Mouse (Mus musculus) kidney, adult 18-20 months (tissue): ENCODE data around the gene Taf1d.
"Not testable (repeated sequence)": the region's sequence is repeated elsewhere in the genome, so short reads cannot be mapped to it uniquely, and the experiment has no call there.

Experiments
- DNase-seq: peaks from one replicate; pipeline ENCODE4 v3.0.0; 2021

The Taf1d gene

GRCm38 (mm10) chr9:15305503-15306397 lies at the start of gene Taf1d:
Taf1d (plus strand) TSS chr9:15306214.
- DNase-seq: peak; percentile 99

DNA sequence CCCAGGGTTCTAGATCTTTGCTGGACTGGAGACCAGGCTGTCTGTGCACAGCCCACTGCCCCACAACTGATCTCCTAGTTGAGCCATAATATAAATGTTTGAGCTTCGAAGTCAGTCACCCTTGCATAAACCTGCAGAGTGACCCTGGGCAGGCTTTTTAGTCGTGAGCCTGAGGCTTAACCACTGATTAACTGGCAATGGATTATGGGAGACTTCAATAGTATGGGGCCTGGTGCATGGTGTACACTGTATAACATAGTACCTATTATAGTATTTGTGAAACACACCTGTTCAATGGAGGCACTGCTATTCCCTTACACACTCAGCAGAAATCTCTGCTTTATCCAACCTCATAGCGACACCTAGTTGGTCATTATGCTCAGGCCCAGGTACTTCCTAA lies 49.8 kb upstream of the Taf1d start:
- no peak for DNase-seq

DNA sequence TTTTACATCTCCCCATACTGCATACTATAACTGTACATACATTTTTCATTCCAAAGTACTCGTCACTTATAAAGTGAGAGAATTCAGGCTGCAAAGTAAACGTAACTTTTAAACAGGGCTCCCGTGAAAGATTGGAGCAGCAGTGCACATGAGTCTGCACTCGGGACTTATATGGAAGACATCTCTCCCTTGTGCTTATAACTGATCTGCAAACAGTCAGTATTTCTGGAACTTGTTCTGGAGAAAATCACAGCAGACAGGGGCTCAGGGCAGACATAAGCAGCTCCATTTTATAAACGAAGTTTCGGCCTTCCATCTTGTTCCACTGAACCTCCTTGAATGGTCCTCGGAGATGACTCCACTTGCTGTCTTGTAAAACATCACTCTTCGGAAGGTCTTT lies 44.0 kb upstream of the Taf1d start:
- DNase-seq: no peak

DNA sequence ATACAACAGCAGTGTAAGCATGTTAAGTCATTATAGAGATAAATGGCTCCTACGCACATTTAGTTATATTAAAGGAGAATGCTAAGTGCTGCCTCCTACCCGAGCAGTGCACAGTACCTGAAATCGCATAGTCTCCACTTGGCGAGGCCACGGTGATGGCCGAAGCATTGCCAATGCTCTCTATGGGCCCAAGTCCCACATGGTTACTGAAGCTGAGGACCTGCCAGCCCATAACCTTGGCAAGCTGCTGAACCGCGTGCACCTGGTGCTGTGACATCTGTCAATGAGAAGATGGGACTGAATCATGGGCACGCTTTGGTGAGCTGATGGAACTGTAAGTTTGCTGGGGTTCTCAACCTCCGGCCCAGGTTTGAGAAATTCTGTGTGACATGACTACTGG lies 42.5 kb upstream of the Taf1d start:
- no peak for DNase-seq

DNA sequence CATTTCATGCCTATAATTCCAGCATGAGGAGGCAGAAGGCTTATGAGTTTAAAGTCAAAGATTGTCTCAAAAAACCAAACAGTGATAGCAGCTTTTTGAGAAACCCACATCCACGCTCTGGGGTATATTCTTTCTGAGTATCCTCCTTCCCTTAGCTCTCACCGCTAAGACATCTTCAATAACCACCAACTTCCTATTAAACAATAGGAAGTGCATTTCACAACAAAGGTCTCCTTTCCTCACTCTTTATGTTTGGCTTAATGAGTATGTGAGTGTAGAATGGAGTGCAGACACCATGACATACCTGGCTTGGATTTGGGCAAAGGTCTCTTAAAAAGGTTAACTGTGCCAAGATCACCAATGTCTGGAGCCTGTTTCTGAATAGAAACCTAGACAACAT lies 32.0 kb upstream of the Taf1d start:
- no peak for DNase-seq

GRCm38 (mm10) chr9:15276855-15277254 lies 29.2 kb upstream of the Taf1d start:
- DNase-seq: no peak

- DNase-seq: no peak
These were observed 27.7 kb upstream of the Taf1d start for GRCm38 (mm10) chr9:15278343-15278742.

DNA sequence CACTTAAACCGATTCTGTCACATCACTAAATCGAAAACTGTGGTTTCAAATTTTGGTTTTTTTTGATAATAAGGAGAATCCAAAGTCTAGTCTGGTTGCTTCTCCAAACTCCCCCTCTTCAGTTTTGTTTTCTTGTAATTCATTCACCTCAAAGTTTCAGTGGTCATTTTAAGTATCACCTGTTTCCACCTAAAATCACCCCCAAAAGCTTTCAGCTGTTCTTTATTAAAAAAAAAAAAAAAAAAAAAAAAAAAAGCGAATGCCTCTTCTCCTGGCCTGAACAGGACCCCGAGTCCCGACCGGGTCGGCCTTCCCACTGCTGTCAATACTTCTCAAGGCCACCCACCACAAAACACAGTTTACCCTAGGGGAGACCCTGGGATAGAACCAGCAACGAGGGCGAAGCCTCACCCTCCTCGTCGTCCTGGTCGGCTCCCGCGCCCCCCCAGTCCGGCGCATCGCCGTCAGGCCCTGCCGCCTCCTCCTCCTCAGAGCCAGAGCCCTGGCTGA lies 26.8 kb upstream of the Taf1d start:
- no peak for DNase-seq

GRCm38 (mm10) chr9:15279649-15280490 lies 26.1 kb upstream of the Taf1d start, which contains the start of gene Med17:
Med17 (minus strand) TSS chr9:15279931.
- peak; percentile 93 for DNase-seq

DNA sequence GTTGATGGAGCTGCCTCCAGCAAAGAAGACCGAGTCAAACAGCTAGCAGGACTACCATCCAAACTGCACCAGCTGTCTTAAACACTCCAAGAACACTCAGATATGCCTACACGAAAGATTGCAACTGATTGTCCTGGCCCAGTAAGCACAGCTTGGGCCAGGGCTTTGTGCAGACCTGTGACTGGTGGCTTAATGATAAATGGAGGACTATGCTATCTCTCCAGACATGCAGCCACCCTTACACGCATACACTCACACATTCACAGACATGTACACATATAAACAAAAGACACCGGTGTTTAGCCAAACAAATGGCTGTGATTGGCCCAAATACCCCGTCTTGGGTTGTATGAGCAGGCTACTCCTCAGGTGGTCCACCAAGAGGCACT lies 25.5 kb upstream of the Taf1d start:
- DNase-seq: no peak

GRCm38 (mm10) chr9:15285443-15285842 lies 20.6 kb upstream of the Taf1d start:
- peak; percentile 48 for DNase-seq

DNA sequence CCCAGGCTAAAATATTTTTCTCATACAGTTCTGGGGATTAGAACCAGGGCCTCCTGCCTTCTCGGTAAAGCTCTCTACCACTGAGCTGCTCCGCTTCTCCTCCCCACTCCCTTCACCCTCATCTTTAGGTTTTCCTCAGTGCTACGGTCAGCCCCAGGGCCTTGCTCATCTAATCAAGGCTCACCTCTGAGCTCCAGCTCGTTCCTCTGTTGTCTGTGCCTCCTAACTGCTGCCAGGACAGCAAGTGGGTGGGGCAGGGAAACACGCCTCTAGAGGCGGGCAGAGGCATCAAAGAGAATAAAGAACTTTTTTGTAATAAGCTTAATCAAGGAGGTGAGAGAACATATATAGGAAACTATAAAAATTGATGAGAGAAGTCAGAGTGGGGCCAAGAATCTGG lies 18.2 kb upstream of the Taf1d start:
- DNase-seq: no peak

DNA sequence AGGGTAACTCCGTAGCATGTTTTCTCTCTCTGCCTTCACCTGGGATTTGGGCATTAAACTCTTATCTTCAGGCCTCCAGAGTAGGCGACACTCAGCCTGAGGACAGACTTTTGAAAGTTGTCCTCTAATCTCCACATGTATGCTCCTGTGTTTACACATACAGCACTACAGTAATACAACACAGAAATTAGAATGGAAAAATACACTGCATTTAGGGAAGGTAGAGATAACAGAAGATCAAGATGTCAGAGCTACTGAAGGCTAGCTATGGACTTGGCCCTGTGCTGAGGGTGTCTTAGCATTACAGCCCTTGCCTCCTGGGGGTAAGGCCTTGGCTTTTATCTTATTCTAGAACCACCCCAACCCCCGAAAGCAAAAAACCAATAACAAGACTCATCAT lies 17.6 kb upstream of the Taf1d start:
- DNase-seq: no peak

DNA sequence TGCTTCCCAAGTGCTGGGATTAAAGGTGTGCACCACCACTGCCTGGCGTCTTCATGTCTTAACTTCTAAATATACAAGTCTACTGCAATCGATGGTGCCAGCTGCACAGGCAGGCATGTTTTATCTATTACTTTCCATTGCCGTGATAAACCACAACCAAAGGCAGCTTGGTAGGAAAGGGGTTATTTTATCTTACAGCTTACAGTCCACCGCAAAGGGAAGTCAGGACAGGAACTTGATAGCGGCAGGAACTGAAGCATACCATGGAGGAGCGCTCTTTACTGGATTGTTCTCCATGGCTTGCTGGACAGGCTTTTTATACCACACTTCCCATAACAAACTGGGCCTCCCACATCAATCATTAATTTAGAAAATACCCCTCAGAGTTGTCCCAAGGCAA lies 16.8 kb upstream of the Taf1d start:
- no peak for DNase-seq

DNA sequence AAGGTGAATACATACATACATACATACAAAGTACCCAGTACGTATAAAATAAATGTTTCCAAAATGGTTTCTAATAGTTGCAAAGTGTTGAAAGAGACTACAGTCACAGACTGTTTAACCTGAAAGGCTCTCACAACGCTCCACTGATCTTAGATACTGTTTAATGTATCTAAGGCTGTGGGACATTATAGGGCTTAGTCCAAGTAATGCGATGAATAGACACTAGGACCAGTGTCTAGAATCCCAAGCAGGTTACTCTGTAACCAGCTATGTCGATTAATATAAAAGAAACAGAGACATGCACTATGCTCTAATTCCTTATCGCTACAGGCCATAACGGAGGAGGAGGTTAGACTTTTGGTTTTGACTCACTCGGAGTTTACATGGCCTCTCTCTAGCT lies 8.9 kb upstream of the Taf1d start:
- DNase-seq: no peak

DNA sequence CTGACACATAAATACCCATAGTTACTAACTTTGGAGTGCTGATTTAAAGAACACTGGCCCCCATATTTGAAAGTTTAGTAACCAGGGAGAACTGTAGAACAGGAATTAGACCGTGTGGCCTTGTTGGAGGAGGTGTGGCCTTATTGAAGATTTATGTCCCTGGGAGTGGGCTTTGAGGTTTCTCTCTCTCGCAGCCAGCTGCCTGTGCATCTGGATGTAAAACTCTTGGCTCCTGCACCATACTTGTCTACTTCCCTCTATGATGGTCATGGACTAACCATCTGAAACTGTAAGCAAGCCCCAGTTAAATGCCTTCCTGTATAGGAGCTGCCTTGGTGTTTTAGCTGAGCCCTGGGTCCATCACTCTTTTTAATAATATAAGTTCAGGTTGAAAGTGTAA lies 7.6 kb upstream of the Taf1d start:
- DNase-seq: no peak

GRCm38 (mm10) chr9:15300056-15300455 lies 6.0 kb upstream of the Taf1d start:
- DNase-seq: no peak

GRCm38 (mm10) chr9:15301399-15301798 lies 4.6 kb upstream of the Taf1d start:
- DNase-seq: peak; percentile 78

DNA sequence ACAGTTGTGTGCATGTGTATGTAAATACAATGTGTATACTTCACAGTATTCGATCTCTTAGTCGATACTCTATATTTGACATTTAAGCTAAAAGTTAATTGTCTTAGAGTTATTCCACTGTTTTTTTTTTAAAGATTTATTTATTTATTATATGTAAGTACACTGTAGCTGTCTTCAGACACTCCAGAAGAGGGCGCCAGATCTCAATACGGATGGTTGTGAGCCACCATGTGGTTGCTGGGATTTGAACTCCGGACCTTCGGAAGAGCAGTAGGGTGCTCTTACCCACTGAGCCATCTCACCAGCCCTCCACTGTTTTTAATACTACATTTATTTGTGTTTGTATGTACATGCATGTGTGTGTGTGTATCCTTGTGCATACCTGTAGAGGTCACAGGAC lies 4.0 kb upstream of the Taf1d start:
- not testable (repeated sequence) for DNase-seq

GRCm38 (mm10) chr9:15302881-15303280 lies 3.1 kb upstream of the Taf1d start:
- peak; percentile 61 for DNase-seq

- no peak for DNase-seq
These were observed 545 bp downstream of the Taf1d start, which contains the start of gene 4931406C07Rik for GRCm38 (mm10) chr9:15306398-15307119. 4931406C07Rik (minus strand) TSS chr9:15306448.

GRCm38 (mm10) chr9:15307257-15307656 lies 1.2 kb downstream of the Taf1d start:
- no peak for DNase-seq

DNA sequence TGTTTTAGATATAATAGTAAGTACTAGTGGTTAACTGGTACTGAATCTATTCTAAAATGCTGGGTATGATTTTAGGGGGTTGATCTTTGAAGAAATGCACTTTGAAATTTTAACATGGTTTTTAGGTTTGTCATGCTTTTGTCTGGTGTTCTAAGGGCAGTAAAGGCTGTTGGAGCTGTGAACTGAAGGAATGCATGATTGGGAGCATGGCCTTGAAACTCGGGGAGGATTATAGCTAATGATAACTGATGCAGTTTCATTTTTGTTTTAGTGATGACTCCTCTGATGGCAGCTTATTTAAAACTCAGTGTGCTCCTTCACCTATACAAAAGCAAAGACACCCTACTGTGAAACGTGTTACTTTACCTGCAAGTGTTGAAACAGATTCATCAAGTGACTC lies 2.2 kb downstream of the Taf1d start:
- DNase-seq: no peak
